Mouse (Mus musculus) thymus, postnatal 10 days (tissue): ENCODE measurements around the gene Rnf214.

Experiments
- DNase-seq, 2 experiments: peaks; one replicate each; pipeline ENCODE4 v3.0.0; 2021; ENCODE audit warnings: low spot score in 2 of 2

The Rnf214 gene

GRCm38 (mm10) chr9:45935628-45936210, 29.0 kb upstream of the Rnf214 start, which contains the start of gene Tagln:
TSS of gene Tagln (minus strand) at chr9:45936058.
- DNase-seq = no peak

DNA sequence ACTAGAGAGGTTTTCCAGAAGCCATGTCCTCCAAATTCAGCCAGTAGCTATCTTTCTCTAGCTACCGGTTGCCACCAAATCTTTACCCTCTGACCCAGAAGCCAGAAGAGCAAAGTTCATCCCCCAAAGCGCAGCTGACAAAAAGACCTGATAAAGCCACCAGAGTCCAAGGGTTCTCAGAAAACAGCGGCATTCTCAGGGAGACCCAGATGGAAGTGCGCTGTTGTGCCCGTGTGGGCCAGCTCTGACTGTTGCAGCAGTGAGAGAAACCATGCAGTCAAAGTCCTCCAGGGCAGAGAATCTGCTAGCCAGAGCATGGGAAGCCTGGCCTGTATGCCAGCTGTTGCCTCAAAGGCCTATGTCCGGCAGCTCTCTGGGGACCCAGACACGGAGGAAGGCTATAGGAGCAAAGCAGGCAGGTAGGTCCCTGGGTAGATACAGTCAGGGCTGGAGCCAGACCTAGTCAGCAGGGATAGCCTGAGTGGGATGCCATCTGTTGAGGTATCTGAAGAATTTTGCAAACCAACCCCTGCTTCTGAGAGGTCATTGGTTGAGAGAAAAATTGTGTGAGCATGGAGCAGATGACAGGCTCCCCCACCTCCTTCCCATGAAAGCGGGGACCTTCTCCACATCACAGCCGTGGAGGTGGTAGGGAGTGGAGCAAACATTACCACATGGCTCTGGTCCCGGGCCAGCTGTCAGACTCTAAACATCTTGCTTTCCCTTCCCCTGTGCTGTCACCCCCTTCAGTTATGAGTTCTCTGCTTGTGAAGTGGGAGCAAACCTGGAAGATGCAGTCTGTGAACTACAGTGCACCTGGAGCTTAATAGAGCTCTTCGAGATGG, 26.1 kb upstream of the Rnf214 start:
- no peak for DNase-seq

- DNase-seq = no peak
Observed at GRCm38 (mm10) chr9:45931958-45932357, 25.2 kb upstream of the Rnf214 start.

DNA sequence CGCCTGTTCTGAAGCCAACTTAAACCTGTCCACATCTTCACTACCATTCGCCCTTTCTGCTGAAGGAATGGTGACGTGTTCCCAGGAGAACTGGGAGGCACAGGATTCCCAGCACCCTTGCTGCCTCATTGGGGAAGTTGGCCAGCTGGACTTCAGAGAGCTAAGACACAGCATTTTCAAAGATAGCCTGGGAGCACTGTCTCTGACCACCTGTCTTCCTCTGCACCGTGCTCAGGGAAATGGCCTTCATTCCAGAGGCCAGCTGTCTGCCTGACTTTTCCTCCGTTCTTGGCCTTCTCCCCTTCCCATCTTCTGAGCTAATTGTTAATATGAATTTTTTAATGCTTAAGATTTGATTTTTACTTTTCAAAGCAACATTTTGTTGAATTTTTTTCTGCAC, 22.6 kb upstream of the Rnf214 start:
- no peak for DNase-seq

DNA sequence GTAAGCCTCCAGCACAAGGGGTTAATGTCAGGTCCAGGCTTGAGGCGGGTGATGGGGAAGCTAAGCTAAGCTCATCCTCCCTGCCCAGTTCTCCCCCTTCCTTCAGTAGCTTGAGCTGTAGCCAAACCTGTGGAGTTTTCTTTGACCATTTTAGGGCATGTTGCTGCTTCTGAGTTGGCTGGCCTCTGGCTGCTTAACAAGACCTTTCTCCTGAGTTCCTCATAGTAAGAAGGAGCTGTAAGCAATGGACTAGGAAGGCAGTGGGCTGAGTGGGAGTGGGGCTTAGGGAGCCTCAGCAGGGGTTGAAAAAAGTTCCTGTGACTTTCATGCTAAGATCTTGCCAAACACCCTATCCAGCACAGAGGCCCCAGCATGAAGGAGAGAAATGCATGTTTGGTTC, 13.2 kb upstream of the Rnf214 start:
- no peak for DNase-seq

DNA sequence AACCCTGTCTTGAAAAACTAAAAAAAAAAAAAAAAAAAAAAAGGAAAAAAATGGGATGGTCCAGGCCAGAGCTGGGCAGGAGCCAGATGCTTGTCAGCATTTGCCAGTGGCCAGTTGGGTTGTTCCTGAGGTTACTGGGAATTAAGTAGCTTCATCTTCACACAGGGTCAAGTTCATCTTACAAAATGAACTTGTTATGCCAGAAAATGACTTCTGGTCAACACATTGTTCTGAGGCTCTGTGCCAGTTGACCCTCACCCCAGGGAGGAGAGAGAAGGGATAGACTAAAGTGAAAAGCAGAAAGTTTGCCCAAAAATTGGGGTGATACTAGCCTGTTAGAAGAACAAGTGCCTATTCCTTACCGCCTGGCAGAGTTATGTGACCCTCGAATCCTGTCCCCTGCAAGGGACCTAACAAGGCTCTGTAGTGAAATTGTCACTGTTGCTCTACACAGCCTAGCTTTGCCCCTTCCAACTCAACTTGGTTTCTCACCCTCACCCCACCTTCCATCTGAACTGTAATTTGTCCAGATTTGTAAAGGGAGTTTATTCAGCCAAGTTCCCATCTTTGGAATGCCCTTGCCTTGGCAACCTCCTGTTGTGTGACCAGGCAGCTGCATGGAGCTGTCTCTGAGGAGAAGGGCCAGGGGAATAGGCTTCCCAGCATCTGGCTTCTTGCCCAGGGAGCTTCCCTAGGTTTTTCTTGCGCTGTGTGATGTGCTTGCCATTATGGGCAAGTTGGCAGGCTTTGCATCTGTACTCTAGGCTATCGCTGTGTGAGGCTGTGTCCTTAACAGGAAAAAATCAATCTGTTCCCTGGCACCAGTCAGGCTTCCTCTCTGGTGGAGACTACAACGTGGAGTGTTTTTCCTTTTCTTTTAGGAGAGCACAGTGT, 10.6 kb upstream of the Rnf214 start:
- no peak for DNase-seq

DNA sequence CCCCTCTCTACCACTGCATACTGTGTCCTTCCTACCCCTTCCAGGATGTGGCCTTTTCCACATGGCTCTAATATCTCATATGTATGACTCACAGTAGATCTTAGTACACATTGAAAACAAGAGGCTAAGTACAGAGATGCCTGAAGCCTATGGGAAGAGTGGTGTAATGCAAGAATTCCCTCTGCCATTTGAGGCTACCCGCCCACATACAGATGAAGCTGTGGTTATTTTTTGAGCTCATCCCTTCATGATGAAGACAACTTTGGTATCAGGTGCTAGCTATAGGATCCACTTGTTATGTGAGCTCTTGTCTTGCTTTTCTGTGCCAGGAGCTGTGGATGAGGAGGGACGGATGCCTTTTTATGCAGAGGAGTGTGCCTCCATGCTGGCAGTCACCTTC, 8.9 kb upstream of the Rnf214 start:
- DNase-seq = no peak

DNA sequence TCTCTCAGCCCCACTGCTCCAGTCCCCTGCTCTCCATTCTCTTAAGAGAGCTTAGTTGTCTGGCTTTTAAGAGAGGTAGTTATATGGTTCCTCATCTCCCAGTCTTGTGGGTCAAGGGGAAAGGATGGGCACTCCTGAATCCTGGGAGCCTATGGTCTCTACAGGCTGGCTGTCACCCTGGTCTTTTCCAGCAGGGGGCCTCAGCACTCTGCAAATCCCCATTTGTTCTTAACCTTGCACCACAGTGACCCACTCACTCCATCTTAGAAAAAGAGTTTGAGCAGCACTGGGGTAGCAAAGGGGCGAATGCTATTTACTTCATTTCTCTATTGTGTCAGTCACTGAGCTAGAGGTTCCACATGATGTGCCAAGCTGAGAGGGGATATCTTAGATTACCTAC, 5.0 kb upstream of the Rnf214 start:
- peak in 1 of 2 experiments; percentile 62 for DNase-seq

GRCm38 (mm10) chr9:45910995-45911394, 4.3 kb upstream of the Rnf214 start:
- DNase-seq = no peak

DNA sequence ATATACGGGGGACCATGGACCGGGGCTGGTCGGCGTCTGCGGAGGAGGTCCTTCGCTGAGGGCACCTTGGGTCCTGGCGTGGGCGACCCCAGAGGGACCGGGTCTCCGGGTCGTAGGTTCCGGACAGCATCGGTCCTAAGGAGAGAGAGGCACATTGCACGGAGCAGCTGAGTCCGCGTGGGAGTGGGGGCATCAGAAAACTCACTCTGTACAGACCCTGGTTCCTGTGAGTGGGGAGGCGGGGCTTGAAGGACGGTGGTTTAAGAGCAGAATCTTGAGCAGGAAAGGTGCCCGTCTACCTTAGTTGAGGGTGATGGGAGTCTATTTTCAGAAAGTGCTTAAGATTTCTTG, 342 bp upstream of the Rnf214 start:
- DNase-seq = no peak

- DNase-seq = no peak
Observed at GRCm38 (mm10) chr9:45905811-45906237, 887 bp downstream of the Rnf214 start.

- DNase-seq = no peak
Observed at GRCm38 (mm10) chr9:45905196-45905595, 1.5 kb downstream of the Rnf214 start.

- DNase-seq = no peak
Observed at GRCm38 (mm10) chr9:45893681-45894080, 13.0 kb downstream of the Rnf214 start.

GRCm38 (mm10) chr9:45877928-45878327, 28.8 kb downstream of the Rnf214 start:
- peak in 1 of 2 experiments; percentile 17 for DNase-seq

- DNase-seq = no peak
Observed at GRCm38 (mm10) chr9:45870265-45870664, 36.4 kb downstream of the Rnf214 start.

GRCm38 (mm10) chr9:45869181-45869580, 37.5 kb downstream of the Rnf214 start:
- no peak for DNase-seq

DNA sequence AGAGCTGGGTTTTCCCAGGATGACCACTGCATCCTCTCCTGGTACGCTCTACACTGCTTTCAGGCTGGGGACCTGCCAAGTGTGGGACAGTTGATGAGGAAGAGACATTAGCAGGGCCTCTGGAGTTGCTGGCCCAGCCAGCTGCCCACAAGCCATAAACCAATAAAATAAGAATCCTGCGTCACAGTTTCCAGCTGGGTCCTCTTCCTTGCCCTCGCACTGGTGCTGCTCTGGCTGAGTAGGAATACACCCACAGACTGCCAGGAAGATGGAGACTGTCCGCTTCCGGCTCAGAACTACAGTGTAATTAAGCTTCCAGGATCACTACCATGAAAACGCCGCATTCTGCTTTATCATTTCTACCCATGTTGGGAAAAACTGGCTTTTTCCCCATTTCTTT, 44.9 kb downstream of the Rnf214 start:
- DNase-seq = no peak

- DNase-seq = no peak
Observed at GRCm38 (mm10) chr9:45859364-45859763, 47.3 kb downstream of the Rnf214 start.

- no peak for DNase-seq
Observed at GRCm38 (mm10) chr9:45854136-45854535, 52.6 kb downstream of the Rnf214 start.

GRCm38 (mm10) chr9:45853695-45854094, 53.0 kb downstream of the Rnf214 start:
- DNase-seq = no peak

DNA sequence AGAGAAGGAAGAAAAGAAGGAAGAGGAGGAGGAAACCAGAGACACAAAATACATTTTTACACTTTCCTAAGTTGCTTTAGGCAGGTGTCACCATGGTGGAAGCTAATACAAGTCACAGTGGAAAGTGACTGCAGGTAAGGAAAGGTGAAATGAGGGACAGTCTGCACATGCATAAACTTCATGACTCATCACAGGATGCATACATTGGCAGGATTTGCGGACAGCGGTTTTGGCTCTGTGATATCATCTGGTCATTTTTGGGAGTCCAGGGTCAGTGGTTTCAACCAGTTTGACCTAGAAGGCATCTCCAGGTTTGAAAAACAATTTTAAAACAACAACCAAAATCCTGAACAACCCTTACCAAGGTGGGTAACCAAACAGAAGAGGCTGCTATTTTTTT, 54.9 kb downstream of the Rnf214 start:
- DNase-seq = no peak

- DNase-seq = no peak
Observed at GRCm38 (mm10) chr9:45851330-45851729, 55.4 kb downstream of the Rnf214 start.
